Mouse (Mus musculus): ENCODE results near the gene Nfic. TPM values are rescaled to one million over a fixed set of nuclear protein-coding genes. Genes with fewer than 3 reads are reported as not detected.

Gene Nfic
- total and polyA plus RNA-seq, 3 experiments = 2.0 to 9.7 TPM; not detected in 1

GRCm38 (mm10) chr10:81424246-81425051, 31.0 kb downstream of the Nfic start:
- Histone ChIP-seq H3K36me3 (ENCODE audit: control insufficient read depth in 1 of 2, insufficient read depth in 2 of 2, low read length in 2 of 2) (peaks cover 0 to 3% of the 10 kb centered on the region in 2 experiments; a peak in 1 of 4 replicates), H3K79me2 (ENCODE audit: control insufficient read depth, insufficient read depth, low read length, poor library complexity) (peaks cover 7% of the 10 kb centered on the region), H3K4me1 (ENCODE audit: control insufficient read depth in 1 of 2, insufficient read depth in 2 of 2, low read length in 2 of 2) (peaks cover 0 to 9% of the 10 kb centered on the region in 2 experiments; a peak in 2 of 4 replicates), H3K4me3 (ENCODE audit: control insufficient read depth in 1 of 2, insufficient read depth in 1 of 2, low read depth in 2 of 2, low read length in 2 of 2) (no peak overlapping the region), H3K9me3 (replicated peaks; ENCODE audit: insufficient read depth, low read length) (no peaks in the 10 kb centered on the region), H3K9ac (ENCODE audit: control insufficient read depth, low read depth, low read length, poor library complexity, severe bottlenecking) (no peak overlapping the region), H3K27ac (ENCODE audit: control insufficient read depth, low read depth, low read length) (no peak overlapping the region), H3K27me3 (ENCODE audit: control insufficient read depth in 1 of 2, insufficient read depth in 2 of 2, low read length in 2 of 2) (no peaks in the 10 kb centered on the region)
- TF ChIP-seq GATA1 (IDR thresholded peaks at IDR 0.05; ENCODE audit: low read depth, low read length) (no peak), RCOR1 (IDR thresholded peaks at IDR 0.05; ENCODE audit: low read depth, low read length) (no peak), MYB (IDR thresholded peaks at IDR 0.05; ENCODE audit: low read depth, low read length) (no peak), RAD21 (IDR thresholded peaks at IDR 0.05; ENCODE audit: low read depth, low read length) (no peak), GABPA (IDR thresholded peaks at IDR 0.05; ENCODE audit: low read depth, low read length) (no peak), ELF1 (IDR thresholded peaks at IDR 0.05; ENCODE audit: low read depth, low read length) (no peak), SIN3A (IDR thresholded peaks at IDR 0.05; ENCODE audit: low read length) (no peak)
- no peak for DNase-seq (ENCODE audit: low read depth, low spot score)

- H3K4me1 ChIP-seq (ENCODE audit: control insufficient read depth in 1 of 2, insufficient read depth in 2 of 2, low read length in 2 of 2) = peaks cover 0 to 5% of the 10 kb centered on the region in 2 experiments; a peak in 1 of 4 replicates
Measured at GRCm38 (mm10) chr10:81423476-81424245, 31.8 kb downstream of the Nfic start.

GRCm38 (mm10) chr10:81422661-81423217, 32.7 kb downstream of the Nfic start:
- no peak overlapping the region for H3K4me3 ChIP-seq (ENCODE audit: control insufficient read depth in 1 of 2, insufficient read depth in 1 of 2, low read depth in 2 of 2, low read length in 2 of 2)
- no peaks in the 10 kb centered on the region; a peak in 1 of 4 replicates for H3K36me3 ChIP-seq (ENCODE audit: control insufficient read depth in 1 of 2, insufficient read depth in 2 of 2, low read length in 2 of 2)
- no peaks in the 10 kb centered on the region for H3K27me3 ChIP-seq (ENCODE audit: control insufficient read depth in 1 of 2, insufficient read depth in 2 of 2, low read length in 2 of 2)

More at GRCm38 (mm10) chr10:81423476-81424245, 31.8 kb downstream of the Nfic start:
- Histone ChIP-seq H3K27me3 (ENCODE audit: control insufficient read depth in 1 of 2, insufficient read depth in 2 of 2, low read length in 2 of 2) (no peaks in the 10 kb centered on the region), H3K27ac (ENCODE audit: control insufficient read depth, low read depth, low read length) (no peak overlapping the region), H3K9ac (ENCODE audit: control insufficient read depth, low read depth, low read length, poor library complexity, severe bottlenecking) (no peak overlapping the region), H3K9me3 (replicated peaks; ENCODE audit: insufficient read depth, low read length) (no peaks in the 10 kb centered on the region), H3K79me2 (ENCODE audit: control insufficient read depth, insufficient read depth, low read length, poor library complexity) (peaks cover 7% of the 10 kb centered on the region), H3K4me3 (ENCODE audit: control insufficient read depth in 1 of 2, insufficient read depth in 1 of 2, low read depth in 2 of 2, low read length in 2 of 2) (no peak overlapping the region), H3K36me3 (ENCODE audit: control insufficient read depth in 1 of 2, insufficient read depth in 2 of 2, low read length in 2 of 2) (no peaks in the 10 kb centered on the region; a peak in 1 of 4 replicates)
- no peak for DNase-seq (ENCODE audit: low read depth, low spot score)
- TF ChIP-seq HCFC1 (IDR thresholded peaks at IDR 0.05; ENCODE audit: low read depth, low read length) = no peak
- TF ChIP-seq ZKSCAN1 (IDR thresholded peaks at IDR 0.05; ENCODE audit: low read depth, low read length) = 0 out of 2 replicates have a peak, but pooled peaks have one; percentile 55

More at GRCm38 (mm10) chr10:81422661-81423217, 32.7 kb downstream of the Nfic start:
- Histone ChIP-seq H3K9ac (ENCODE audit: control insufficient read depth, low read depth, low read length, poor library complexity, severe bottlenecking) (no peak overlapping the region), H3K4me1 (ENCODE audit: control insufficient read depth in 1 of 2, insufficient read depth in 2 of 2, low read length in 2 of 2) (peaks cover 0 to 5% of the 10 kb centered on the region in 2 experiments; a peak in 1 of 4 replicates), H3K9me3 (replicated peaks; ENCODE audit: insufficient read depth, low read length) (no peaks in the 10 kb centered on the region), H3K79me2 (ENCODE audit: control insufficient read depth, insufficient read depth, low read length, poor library complexity) (peaks cover 7% of the 10 kb centered on the region), H3K27ac (ENCODE audit: control insufficient read depth, low read depth, low read length) (no peak overlapping the region)
- no peak for DNase-seq (ENCODE audit: low read depth, low spot score)
- TF ChIP-seq MXI1 (IDR thresholded peaks at IDR 0.05; ENCODE audit: low read depth, low read length) (no peak), ZNF384 (IDR thresholded peaks at IDR 0.05; ENCODE audit: low read depth, low read length) (no peak), NRF1 (IDR thresholded peaks at IDR 0.05; ENCODE audit: insufficient read depth, low read depth, low read length, poor library complexity, severe bottlenecking) (no peak), GATA1 (IDR thresholded peaks at IDR 0.05; ENCODE audit: low read depth, low read length) (no peak), MAFK (IDR thresholded peaks at IDR 0.05; ENCODE audit: borderline replicate concordance, low read depth, low read length) (no peak), MYC (IDR thresholded peaks at IDR 0.05; ENCODE audit: low read depth, low read length) (no peak), TCF12 (IDR thresholded peaks at IDR 0.05; ENCODE audit: low read depth, low read length) (no peak), MEF2A (IDR thresholded peaks at IDR 0.05; ENCODE audit: extremely low read depth, insufficient replicate concordance, low read depth, low read length, poor library complexity, severe bottlenecking) (no peak), SIN3A (IDR thresholded peaks at IDR 0.05; ENCODE audit: low read length) (no peak), ETS1 (IDR thresholded peaks at IDR 0.05; ENCODE audit: low read depth, low read length) (no peak), EP300 (IDR thresholded peaks at IDR 0.05; ENCODE audit: low read depth in 1 of 2, low read length in 2 of 2) (no peak), NELFE (IDR thresholded peaks at IDR 0.05; ENCODE audit: low read depth, low read length) (no peak), CTCF (IDR thresholded peaks at IDR 0.05 in 2 of 3, conservative IDR thresholded peaks at IDR 0.05 in 1 of 3; ENCODE audit: control insufficient read depth in 1 of 3, insufficient read depth in 1 of 3, low read depth in 2 of 3, low read length in 3 of 3, poor library complexity in 1 of 3, severe bottlenecking in 1 of 3) (no peak), POLR2A (IDR thresholded peaks at IDR 0.05; ENCODE audit: control insufficient read depth in 1 of 2, insufficient read depth in 1 of 2, low read depth in 1 of 2, low read length in 2 of 2, poor library complexity in 1 of 2) (no peak), USF1 (IDR thresholded peaks at IDR 0.05; ENCODE audit: low read depth, low read length) (no peak)

All from MEL (cell line).